Mouse (Mus musculus) heart, postnatal 14 days (tissue): Measurements from ENCODE around the gene Trub1. TPM values are rescaled to one million over a fixed set of nuclear protein-coding genes. Genes with fewer than 3 reads are reported as not detected.

Experiments used
- DNase-seq, 2 experiments: peaks; one replicate each; pipeline ENCODE4 v3.0.0; 2021 to 2022
- intact Hi-C: fragments of 180-260 bp; cut with DNase I; formaldehyde crosslinking; loops from one replicate; pipeline ENCODE4 v1.15.1; 2025
- total RNA-seq, 2 experiments: library from RNA; stranded (reverse); gene quantifications; 2 replicates each; pipeline ENCODE4 v1.2.3; 2021

Trub1 gene
- total RNA-seq, 2 experiments from 2014 or later: 5.7 to 6.1 TPM

GRCm38 (mm10) chr19:57437042-57437441 is 15.7 kb upstream of the Trub1 start:
- no peak for DNase-seq
- intact Hi-C loops: no loop called here

DNA sequence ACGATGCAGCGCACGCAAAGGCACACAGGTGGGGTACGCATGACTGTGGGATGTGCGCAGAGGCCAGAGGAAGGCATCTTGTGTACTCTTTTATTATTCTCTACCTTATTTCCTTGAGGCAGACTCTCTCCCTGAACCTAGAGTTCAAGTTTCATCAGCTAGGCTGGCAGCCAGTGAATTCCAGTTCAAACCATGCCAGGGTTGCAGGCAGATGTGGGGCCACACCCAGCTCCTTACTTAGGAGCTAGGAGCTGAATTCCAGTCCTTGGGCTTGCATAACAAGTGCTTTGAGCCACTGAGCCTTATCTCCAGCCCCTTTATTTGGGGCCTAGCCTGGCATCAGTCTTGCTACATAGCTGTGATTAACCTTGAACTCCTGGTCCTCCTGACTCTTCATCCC is 13.4 kb upstream of the Trub1 start:
- intact Hi-C loops: no loop called here
- DNase-seq: no peak

- intact Hi-C loops: no loop called here
- DNase-seq: no peak
Measured at GRCm38 (mm10) chr19:57441501-57441900, 11.2 kb upstream of the Trub1 start.

DNA sequence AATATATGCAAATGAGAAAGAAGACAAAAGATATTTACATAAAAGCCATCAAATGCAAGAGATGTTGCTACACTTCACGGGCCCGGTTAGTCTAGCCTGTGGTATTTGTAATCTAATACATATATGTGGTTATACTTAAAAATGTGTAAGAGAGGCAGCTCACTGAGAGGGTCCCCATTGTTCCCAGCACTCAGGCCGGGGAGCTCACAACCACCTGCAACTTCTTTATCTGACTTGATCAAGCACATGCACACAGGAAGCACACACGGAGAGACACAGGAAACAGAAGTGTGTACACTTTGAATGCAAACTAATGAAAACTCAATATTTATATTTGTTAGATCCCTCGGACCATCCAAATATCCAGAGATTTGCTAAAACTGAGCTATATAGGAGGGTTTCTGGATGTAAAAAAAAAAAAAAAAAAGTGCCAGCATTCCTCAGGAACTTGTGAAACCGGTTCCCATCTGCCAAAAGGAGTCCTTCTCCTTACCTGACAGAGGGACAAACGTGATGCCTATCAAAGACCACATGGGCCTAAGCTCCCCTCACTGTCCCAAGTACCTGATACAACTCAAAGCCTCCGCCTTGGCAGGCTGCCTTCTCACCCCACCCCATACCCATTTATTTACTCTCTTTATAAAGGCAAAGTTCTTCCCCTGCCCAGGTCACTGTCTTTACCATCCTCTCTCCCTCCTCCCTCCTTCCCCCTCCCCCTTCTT is 9.6 kb upstream of the Trub1 start:
- no peak for DNase-seq
- intact Hi-C loops: no loop called here

DNA sequence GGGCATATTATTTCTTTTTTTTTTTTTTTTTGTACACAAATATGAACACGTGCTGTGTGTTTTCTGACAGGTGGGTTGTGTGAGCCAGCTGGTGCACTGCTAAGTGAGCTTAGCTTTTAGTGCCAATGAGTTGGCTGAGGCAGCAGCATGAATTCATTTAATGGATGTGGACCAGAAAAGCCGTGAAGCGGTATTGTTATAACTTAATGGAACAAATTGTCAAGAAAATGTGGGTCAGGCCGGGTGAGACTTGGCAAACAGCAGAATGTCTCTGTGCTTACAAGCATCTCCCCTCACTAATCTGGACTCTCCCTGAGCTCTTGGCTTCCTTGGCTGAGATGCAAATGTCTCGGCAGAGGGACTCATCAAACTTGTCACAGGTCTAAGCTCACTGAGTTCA is 7.7 kb upstream of the Trub1 start:
- intact Hi-C loops: no loop called here
- DNase-seq: peak; percentile 9 to 40

DNA sequence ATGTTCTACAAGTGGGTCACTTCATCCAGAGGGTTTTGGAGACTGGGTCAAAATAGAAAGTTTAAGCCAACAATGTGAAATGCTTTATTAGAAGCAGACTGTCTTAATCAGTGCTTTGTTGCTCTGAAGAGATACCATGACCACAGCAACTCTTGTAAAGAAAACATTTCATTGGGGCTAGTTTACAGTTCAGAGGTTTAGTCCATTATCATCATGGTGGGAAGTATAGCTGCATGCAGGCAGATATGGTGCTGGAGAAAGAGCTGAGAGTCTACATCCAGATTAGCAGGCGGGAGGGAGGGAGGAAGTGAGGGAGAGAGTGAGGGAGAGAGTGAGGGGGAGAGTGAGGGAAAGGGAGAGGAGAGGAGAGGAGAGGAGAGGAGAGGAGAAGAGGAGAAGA is 1.9 kb upstream of the Trub1 start:
- DNase-seq: no peak
- intact Hi-C loops: loop anchor here (10.0 kb wide), 1 partner anchor 316 kb away; no protein-coding TSS in a partner anchor

DNA sequence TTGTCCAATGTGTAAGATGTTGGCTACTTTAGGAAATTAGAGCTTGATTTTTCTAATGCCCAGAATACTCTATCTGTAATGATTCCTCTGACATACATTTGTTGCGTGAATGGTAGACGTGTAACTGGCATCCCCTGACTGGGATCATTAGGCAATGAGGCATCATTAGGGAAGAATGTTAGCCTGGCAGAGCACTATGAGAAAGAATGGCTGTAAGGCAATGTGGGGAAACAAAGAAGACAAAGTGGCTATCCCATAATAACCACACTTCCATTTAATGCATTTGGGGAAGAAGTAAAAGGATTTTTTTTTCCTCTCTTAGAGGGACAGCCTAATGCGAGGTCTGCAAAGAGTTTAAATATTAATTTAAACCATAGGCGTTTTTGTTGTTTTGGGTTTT is 950 bp upstream of the Trub1 start:
- intact Hi-C loops: loop anchor here (10.0 kb wide), 1 partner anchor 317 kb away; no protein-coding TSS in a partner anchor
- no peak for DNase-seq

DNA sequence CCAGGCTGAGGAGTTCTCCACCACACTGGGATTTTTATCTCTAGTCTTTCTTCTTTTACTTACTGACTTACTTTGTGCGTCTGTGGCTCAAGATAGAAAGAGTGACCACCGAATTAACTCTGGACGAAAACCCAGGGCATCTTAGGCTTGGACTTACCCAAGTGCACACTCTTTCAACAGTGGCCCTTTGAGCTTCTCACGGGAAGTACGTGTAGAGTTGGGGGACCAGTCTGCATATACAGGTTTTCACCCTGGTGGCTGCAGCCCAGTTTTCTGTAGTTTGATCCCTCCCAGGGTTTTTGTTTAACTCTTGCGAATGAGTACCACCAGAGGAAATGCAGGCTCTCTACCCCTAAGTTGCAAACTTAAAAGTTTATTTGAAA is 497 bp downstream of the Trub1 start:
- no peak for DNase-seq
- intact Hi-C loops: loop anchor here (10.0 kb wide), 1 partner anchor 318 kb away; no protein-coding TSS in a partner anchor

DNA sequence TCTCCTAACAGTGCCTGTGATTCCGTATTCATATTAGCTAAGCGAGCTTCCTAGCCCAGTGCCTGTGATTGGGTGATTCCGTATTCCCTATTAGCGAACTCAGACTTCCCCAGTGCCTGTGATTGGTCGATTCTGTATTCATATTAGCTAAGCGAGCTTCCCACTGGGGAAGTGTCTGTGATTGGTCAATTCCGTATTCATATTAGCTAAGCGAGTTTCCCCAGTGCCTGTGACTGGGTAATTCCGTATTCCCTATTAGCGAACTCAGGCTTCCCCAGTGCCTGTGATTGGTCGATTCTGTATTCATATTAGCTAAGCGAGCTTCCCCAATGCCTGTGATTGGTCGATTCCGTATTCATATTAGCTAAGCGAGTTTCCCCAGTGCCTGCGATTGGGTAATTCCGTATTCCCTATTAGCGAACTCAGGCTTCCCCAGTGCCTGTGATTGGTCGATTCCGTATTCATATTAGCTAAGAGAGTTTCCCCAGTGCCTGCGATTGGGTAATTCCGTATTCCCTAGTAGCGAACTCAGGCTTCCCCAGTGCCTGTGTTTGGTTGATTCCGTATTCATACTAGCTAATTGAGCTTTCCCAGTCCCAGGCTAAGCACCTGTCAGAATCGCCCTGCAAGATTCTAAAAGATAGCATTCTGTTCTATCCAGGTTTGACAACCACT is 2.7 kb downstream of the Trub1 start:
- DNase-seq: no peak
- intact Hi-C loops: loop anchor here (10.0 kb wide), 1 partner anchor 321 kb away; no protein-coding TSS in a partner anchor

GRCm38 (mm10) chr19:57457075-57457474 is 4.4 kb downstream of the Trub1 start:
- intact Hi-C loops: loop anchor here (1.0 to 10.0 kb wide), 2 partner anchors 53 to 322 kb away; no protein-coding TSS in a partner anchor
- peak; percentile 53 to 73 for DNase-seq

DNA sequence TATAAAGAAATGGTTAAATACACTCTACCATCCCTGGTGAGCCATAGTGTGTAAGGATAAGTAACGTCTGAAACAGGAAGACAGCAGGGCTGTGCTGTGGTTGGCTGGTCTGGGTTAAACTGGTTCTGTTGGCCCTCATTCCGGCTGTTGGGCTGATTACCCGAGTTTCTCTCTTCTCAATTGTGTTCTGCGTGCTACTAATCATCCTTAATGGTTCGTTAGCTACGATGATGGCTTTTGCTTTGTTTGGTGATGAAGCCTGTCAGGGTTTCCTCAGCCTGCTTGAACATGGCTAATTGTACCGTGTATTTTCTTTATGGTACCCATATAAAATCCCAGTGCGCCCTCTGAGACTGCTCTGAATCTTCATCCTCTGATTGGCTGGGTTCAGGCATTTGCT is 11.0 kb downstream of the Trub1 start:
- intact Hi-C loops: no loop called here
- no peak for DNase-seq

GRCm38 (mm10) chr19:57465742-57466141 is 13.0 kb downstream of the Trub1 start:
- intact Hi-C loops: no loop called here
- no peak for DNase-seq

DNA sequence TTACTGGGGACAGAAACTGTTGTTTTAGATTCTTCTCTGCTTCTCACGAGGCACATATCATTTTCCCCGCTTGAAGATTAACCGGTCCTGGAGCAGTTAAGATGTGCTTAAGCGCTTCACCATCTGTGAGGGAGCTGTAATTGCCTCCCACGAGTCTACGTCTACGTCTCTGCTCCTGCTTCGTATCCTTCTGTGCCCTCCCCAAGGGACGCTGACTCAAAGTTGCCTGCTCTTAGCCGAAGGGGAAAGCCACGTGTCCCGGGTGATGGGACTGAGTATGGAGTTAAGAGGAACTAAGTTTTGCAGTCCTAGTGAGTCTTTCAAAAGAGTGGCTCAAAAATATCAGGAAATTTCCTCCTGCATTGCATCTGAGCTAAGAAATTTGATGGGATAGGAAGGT is 18.3 kb downstream of the Trub1 start:
- no peak for DNase-seq
- intact Hi-C loops: no loop called here

GRCm38 (mm10) chr19:57472169-57472568 is 19.5 kb downstream of the Trub1 start:
- intact Hi-C loops: no loop called here
- no peak for DNase-seq

GRCm38 (mm10) chr19:57473301-57473700 is 20.6 kb downstream of the Trub1 start:
- DNase-seq: peak in 1 of 2 experiments; percentile 19
- intact Hi-C loops: no loop called here

GRCm38 (mm10) chr19:57475298-57475697 is 22.6 kb downstream of the Trub1 start:
- intact Hi-C loops: no loop called here
- DNase-seq: no peak

DNA sequence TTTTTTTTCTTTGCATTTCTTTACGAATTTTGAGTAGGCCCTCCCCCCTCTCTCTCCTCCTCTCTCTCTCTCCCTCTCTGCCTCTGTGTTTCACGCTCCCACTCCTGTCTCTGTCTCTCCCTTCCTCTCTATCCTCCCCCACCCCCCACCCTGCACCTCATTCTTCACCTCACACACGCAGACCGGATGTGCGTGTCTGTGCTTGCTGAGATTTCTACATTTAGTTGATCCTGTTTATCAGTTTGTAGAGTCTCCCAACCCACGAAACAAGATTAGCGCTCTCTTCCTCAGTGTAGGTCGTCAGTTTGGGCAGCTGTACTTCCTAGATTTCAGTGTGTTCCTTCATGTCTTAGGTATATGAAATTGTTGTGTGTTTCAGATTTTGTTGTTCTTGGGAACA is 24.6 kb downstream of the Trub1 start:
- intact Hi-C loops: no loop called here
- no peak for DNase-seq

DNA sequence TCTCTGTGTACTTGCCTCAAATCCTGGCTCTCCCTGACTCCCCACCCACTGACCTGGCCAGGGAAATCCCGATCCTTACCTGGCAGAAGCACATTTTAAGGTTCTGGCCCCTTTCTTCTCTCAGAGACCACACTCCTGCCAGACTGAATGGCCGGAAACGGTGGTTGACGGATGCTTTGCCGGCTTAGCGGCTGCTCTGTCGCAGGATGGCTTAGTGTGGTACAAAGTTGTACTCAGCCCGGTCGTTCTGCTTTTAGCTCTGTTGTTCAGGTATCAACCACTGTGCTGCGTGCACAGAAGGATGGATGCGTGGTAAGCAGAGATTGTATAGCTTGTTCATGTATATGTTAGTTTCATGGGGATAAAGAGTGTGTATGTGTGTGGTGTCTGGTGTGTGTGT is 25.3 kb downstream of the Trub1 start:
- no peak for DNase-seq
- intact Hi-C loops: no loop called here

DNA sequence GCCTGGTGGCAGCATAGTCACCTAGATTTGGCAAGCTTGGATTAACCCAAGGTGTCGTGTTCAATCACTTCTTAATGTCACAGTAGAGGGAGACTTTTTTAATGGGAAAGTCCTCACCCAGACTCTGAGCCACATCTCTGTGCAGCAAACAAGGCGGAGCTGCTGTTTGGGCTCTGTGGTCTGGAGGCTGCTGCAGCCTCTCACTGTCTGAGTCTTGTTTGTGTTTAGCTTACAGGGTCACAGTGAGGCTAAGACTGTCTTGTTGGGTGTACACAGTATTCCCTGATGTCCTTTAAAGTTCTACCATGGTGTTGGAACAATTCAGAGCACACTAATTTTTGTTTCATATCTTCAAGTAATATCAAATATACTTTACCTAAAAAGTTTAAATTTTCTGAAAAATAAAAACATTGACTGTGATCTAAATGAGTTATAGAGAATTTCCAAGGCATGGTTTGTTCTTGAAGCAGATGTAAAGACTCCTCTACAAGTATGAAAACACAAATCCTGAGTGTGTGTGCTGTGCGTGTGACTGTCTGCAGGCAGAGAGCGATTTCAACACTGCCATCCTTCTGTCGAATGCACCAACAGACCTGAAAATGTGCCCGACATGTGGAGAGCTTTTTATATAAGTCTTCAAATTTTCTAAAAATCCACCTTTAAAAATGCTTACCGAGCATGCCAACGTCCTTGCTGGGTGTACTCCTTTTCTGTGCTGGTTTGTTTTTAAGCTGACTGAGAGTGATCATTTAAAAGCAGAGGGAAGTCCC is 27.4 kb downstream of the Trub1 start:
- no peak for DNase-seq
- intact Hi-C loops: loop anchor here (10.0 kb wide), 1 partner anchor 135 kb away; the partner anchor contains the start of gene Atrnl1

DNA sequence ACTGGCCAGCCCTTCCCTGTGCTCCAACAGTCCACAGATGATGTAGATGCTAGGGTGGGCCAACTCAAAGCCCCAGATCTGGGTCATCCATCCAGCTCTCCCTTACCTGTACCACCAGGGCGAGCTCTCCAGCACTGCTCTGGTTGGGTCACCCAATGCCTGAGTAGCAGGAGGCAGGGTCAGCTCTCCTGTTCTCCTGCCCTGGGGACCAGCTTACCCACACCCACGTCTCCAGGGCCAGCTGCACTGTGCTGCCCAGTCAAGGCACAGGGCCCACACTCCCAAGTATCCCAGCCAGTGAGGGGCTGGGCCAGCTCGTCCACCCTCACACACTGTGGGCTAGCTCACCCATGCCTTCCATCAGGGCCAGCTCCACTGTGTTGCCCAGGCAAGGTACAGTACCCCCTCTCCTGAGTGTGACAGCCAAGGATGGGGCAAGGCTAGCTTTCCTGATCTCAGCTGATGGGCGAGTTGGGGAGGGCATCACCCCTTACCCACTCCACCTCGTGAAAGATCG is 29.1 kb downstream of the Trub1 start:
- intact Hi-C loops: loop anchor here (2.0 to 10.0 kb wide), 2 partner anchors 133 to 161 kb away; partner anchors contain the start of gene Atrnl1
- no peak for DNase-seq

GRCm38 (mm10) chr19:57482815-57483214 is 30.1 kb downstream of the Trub1 start:
- intact Hi-C loops: loop anchor here (2.0 to 10.0 kb wide), 2 partner anchors 132 to 160 kb away; partner anchors contain the start of gene Atrnl1
- peak; percentile 49 to 61 for DNase-seq
